8 mouse cellular contexts compared by ENCODE assay signal in genomic region chr13:46724371-46724770, GRCm38 (mm10). TPM values are rescaled to one million over a fixed set of nuclear protein-coding genes. Genes with fewer than 3 reads are reported as not detected.
DNase-seq lines count a peak whose midpoint lies in the region; ATAC-seq and TF ChIP-seq lines count a peak whose summit lies in the region.

No protein-coding gene starts in this region.

- H3K4me3 ChIP-seq in heart, embryonic 12.5 days = no peak overlapping the region
- no peak overlapping the region for H3K4me3 ChIP-seq in lung, postnatal 0 days (ENCODE audit: low read depth, low read length)
- H3K4me3 ChIP-seq in midbrain, postnatal 0 days (ENCODE audit: low read depth, low read length) = no peak overlapping the region

- no peak for ATAC-seq in heart, embryonic 12.5 days (ENCODE audit: insufficient number of reproducible peaks, low FRiP score)
- no peak for ATAC-seq in lung, postnatal 0 days
- ATAC-seq in midbrain, postnatal 0 days (ENCODE audit: low FRiP score) = no peak
- no peak for ATAC-seq in megakaryocyte-erythroid progenitor cell, adult 5-6 weeks (replicated peaks; ENCODE audit: low FRiP score, low TSS enrichment, poor library complexity, severe bottlenecking)

- peak overlapping the region; percentile 41 for H3K4me2 ChIP-seq in heart, embryonic 12.5 days
- H3K4me2 ChIP-seq in lung, postnatal 0 days (replicated peaks; ENCODE audit: low read depth, low read length) = no peak overlapping the region
- H3K4me2 ChIP-seq in midbrain, postnatal 0 days (ENCODE audit: low read depth, low read length, poor library complexity, severe bottlenecking) = no peak overlapping the region

- DNase-seq in heart, postnatal 36 days = no peak
- DNase-seq in lung, postnatal 0 days (ENCODE audit: low spot score) = peak; percentile 84
- DNase-seq in lung, postnatal 14 days = no peak
- DNase-seq in T-cell, adult 2 months (ENCODE audit: low spot score) = peak; percentile 24
- peak; percentile 38 for DNase-seq in midbrain, postnatal 0 days (ENCODE audit: low spot score)
- no peak for DNase-seq in cerebellum, adult 8-10 months

- H3K27me3 ChIP-seq in heart, embryonic 12.5 days (replicated peaks) = no peaks in the 10 kb centered on the region
- no peaks in the 10 kb centered on the region for H3K27me3 ChIP-seq in lung, postnatal 0 days (replicated peaks; ENCODE audit: insufficient read depth, low read length)
- H3K27me3 ChIP-seq in midbrain, postnatal 0 days (ENCODE audit: insufficient read depth, low read length) = no peaks in the 10 kb centered on the region

- peak; percentile 72 for TF ChIP-seq CTCF in lung, postnatal 0 days (IDR thresholded peaks at IDR 0.05)
- TF ChIP-seq CTCF in midbrain, postnatal 0 days (IDR thresholded peaks at IDR 0.05) = peak; percentile 69

- H3K36me3 ChIP-seq in heart, embryonic 12.5 days = 0 out of 2 replicates have a peak, but pooled peaks cover 2% of the 10 kb centered on the region
- H3K36me3 ChIP-seq in lung, postnatal 0 days (ENCODE audit: insufficient read depth, low read length) = no peaks in the 10 kb centered on the region
- H3K36me3 ChIP-seq in midbrain, postnatal 0 days (ENCODE audit: insufficient read depth, low read length) = no peaks in the 10 kb centered on the region

- H3K4me1 ChIP-seq in heart, embryonic 12.5 days (replicated peaks) = peaks cover 11% of the 10 kb centered on the region
- H3K4me1 ChIP-seq in lung, postnatal 0 days (ENCODE audit: insufficient read depth, low read depth, low read length) = peaks cover 8% of the 10 kb centered on the region
- H3K4me1 ChIP-seq in midbrain, postnatal 0 days (ENCODE audit: insufficient read depth, low read length) = peaks cover 14% of the 10 kb centered on the region

- intact Hi-C loops in heart, postnatal 36 days (cut with DNase I) = no loop called here

- H3K9me3 ChIP-seq in heart, embryonic 12.5 days (replicated peaks) = no peaks in the 10 kb centered on the region
- no peaks in the 10 kb centered on the region for H3K9me3 ChIP-seq in lung, postnatal 0 days (ENCODE audit: low read length)
- H3K9me3 ChIP-seq in midbrain, postnatal 0 days (ENCODE audit: low read length) = no peaks in the 10 kb centered on the region

- TF ChIP-seq EP300 in lung, postnatal 0 days (IDR thresholded peaks at IDR 0.05) = no peak

- peak overlapping the region; percentile 40; the same call in 1 of the 2 replicates for H3K9ac ChIP-seq in heart, embryonic 12.5 days
- H3K9ac ChIP-seq in lung, postnatal 0 days (replicated peaks; ENCODE audit: low read depth) = no peak overlapping the region
- H3K9ac ChIP-seq in midbrain, postnatal 0 days (replicated peaks; ENCODE audit: low read length, poor library complexity, severe bottlenecking) = no peak overlapping the region

- H3K27ac ChIP-seq in heart, embryonic 12.5 days (ENCODE audit: poor library complexity, severe bottlenecking) = no peak overlapping the region
- H3K27ac ChIP-seq in lung, postnatal 0 days (ENCODE audit: low read length) = no peak overlapping the region
- H3K27ac ChIP-seq in midbrain, postnatal 0 days (ENCODE audit: low read depth, low read length) = no peak overlapping the region

RNA-seq across cellular contexts. Expression of gene Nup153, which starts 3.4 kb away (rescaled TPM):
- polyA plus RNA-seq in heart, embryonic 12.5 days (2016; fragmentation: Nextera tagmentation; extraction: Ambion mirVana) = 26.6 and 28.0 TPM in 2 replicates
- total RNA-seq in heart, postnatal 36 days (2021) = 10 to 100 TPM; 29.0 to 41.1 TPM
- polyA plus RNA-seq in lung, postnatal 0 days (2015; fragmentation: Nextera tagmentation; extraction: Ambion mirVana) = 14.0 and 16.9 TPM in 2 replicates
- total RNA-seq in midbrain, postnatal 0 days (2014; rRNA removed) = 61.7 and 75.0 TPM in 2 replicates
- 11.8 and 12.6 TPM in 2 replicates for polyA plus RNA-seq in midbrain, postnatal 0 days (2015; fragmentation: Nextera tagmentation; extraction: Ambion mirVana)
- 104 and 186 TPM in 2 replicates for total RNA-seq in megakaryocyte-erythroid progenitor cell, adult 5-6 weeks (2014; fragmentation: Nextera tagmentation)
- total RNA-seq in megakaryocyte-erythroid progenitor cell, adult 5-6 weeks (2017) = 124 and 130 TPM in 2 replicates

RNA-seq across cellular contexts. Expression of gene Fam8a1, which starts 55.0 kb away (rescaled TPM):
- polyA plus RNA-seq in heart, embryonic 12.5 days (2016; fragmentation: Nextera tagmentation; extraction: Ambion mirVana) = 16.4 and 16.7 TPM in 2 replicates
- 10 to 100 TPM; 36.4 to 37.4 TPM for total RNA-seq in heart, postnatal 36 days (2021)
- 12.7 and 13.0 TPM in 2 replicates for polyA plus RNA-seq in lung, postnatal 0 days (2015; fragmentation: Nextera tagmentation; extraction: Ambion mirVana)
- 59.2 and 68.1 TPM in 2 replicates for total RNA-seq in midbrain, postnatal 0 days (2014; rRNA removed)
- polyA plus RNA-seq in midbrain, postnatal 0 days (2015; fragmentation: Nextera tagmentation; extraction: Ambion mirVana) = 15.8 and 18.1 TPM in 2 replicates
- total RNA-seq in megakaryocyte-erythroid progenitor cell, adult 5-6 weeks (2014; fragmentation: Nextera tagmentation) = 12.1 and 14.3 TPM in 2 replicates
- total RNA-seq in megakaryocyte-erythroid progenitor cell, adult 5-6 weeks (2017) = 9.4 and 11.6 TPM in 2 replicates

Comparison
In these comparisons a context has a peak if more than half of its experiments do, and no peak if none do; other contexts are left out.
1. DNase-seq: peak in lung, postnatal 0 days (single experiment), T-cell, adult 2 months (single experiment) and midbrain, postnatal 0 days (single experiment); none in heart, postnatal 36 days (0 of 2), lung, postnatal 14 days (single experiment) and cerebellum, adult 8-10 months (single experiment).